Mouse (Mus musculus): ENCODE measurements at regions not wholly inside any gene's neighbourhood (a gene's known extent, or its start where the extent isn't known, plus 50 kb on each side); places are given as distances from the start of the nearest gene placed in this dataset.

DNA sequence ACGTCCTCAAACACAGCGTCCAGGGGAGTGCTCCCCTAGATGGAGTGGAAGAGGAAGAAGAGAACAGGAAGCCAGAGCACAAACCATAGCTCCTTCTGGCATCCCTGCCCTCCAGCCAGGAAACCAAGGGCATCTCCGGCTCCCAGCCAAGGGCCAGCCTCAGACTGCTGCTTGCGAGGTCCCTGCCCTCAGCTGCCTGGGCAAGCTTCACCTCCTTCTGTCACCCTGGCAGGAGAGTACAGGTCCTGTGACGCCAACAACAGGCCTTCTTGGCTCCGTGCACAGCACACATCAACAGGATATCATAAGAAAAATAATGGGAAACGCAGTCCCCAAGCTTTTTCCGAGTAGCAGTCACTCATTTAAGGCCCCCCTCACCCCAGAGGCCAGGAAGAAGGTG, 212.9 kb upstream of the Mocs1 start:
- no peak for DNase-seq (ENCODE audit: low spot score in 2 of 2)

- no peak for DNase-seq (ENCODE audit: low spot score in 2 of 2)
Observed at GRCm38 (mm10) chr17:49219512-49220197, 208.5 kb upstream of the Mocs1 start.

DNA sequence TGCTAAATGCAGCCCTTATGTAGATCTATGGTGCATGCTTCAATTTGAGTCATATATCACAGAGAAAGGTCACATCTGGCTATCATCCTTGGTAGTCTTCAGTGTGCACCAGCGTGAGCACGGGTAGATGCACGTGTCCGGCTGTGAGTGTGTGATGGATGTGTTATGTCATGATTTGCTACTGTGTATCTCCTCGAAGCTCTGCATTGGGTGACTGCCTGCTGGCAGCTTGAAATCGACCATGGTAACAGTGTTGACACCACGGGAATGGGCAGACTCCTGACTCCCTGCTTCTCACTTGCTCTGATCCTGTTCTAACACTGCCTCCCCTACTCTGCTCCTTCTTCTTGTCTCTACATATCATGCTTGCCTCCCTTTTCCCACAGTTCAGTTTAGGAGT, 204.9 kb upstream of the Mocs1 start:
- no peak for DNase-seq (ENCODE audit: low spot score in 2 of 2)

- no peak for DNase-seq (ENCODE audit: low spot score in 2 of 2)
Observed at GRCm38 (mm10) chr17:49223651-49224050, 204.5 kb upstream of the Mocs1 start.

DNA sequence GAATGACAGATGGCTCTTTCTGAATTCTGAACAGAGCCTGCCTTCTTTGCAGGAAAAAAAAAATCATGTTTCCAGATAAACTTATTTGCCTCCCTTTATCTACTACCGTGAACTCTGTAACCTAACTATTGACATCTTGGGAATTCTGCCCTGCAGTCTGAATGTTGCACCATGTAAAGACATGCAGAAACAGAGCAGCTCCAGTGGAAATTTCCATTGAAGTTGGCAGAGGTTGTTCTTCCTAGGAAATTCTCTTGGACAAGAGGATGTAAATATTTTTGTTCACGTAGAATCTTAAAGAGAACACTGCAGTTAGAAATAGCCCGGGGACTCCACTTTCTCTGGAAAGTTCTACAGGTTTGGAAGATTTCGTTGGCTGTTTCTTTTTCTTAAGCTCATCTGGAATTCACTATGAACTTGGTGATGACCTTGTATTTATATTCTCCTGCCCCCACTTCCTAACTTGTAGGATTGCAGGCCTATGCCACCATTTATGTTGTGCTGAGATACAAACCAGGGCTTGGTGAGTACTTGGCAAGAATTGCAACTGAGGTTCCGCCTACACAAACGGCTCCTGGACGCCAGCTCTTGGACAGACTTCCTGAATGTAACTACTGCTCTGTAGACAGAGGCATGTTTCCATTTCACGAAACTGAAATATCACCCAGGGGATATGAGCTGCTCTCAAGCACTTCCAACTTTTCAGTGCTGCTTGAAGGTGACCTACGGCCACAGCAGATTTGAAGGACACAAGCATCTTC, 202.7 kb upstream of the Mocs1 start:
- no peak for DNase-seq (ENCODE audit: low spot score in 2 of 2)

DNA sequence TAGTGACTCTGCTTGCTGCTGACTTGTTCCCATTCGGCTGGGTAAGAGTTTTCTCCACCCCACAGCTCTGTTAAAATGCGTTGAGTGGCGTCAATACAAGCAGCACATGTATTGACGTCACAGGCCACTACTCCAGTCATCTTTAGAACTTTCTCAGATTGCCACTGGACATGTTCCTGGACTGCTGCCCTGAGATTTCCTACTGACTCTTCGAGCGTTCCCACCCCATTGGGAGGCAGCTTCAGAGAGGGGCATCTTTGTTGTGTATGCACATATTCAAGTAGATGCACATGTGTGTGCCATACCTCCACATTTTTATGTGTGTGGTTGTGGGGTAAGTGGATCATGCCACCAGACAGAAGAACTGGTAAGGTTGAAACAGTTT, 202.2 kb upstream of the Mocs1 start:
- no peak for DNase-seq (ENCODE audit: low spot score in 2 of 2)

- DNase-seq (ENCODE audit: low spot score in 2 of 2), result no peak
Observed at GRCm38 (mm10) chr17:49231287-49231686, 196.9 kb upstream of the Mocs1 start.

GRCm38 (mm10) chr17:49240097-49240496, 188.1 kb upstream of the Mocs1 start:
- DNase-seq (ENCODE audit: low spot score in 2 of 2), result no peak

DNA sequence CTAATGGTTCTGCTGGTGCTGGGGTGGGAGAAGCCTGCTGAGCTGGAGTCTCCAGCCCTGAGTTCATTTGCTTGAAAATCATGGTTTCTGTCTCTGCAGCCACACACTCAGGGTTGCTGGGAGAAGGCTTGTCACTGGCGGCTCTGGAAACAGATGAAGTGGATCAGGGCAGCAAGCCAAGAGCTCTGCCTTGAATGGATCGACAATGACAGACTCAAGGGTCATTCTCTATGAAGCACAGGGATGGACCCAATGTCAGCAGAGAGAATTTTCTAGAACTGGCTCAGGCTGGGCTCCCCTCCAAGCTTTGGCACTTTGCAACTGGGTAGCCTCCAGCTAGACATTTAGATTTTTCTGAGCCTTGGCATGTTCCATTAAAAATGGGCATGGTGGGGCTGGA, 184.7 kb upstream of the Mocs1 start:
- DNase-seq (ENCODE audit: low spot score in 2 of 2), result no peak

DNA sequence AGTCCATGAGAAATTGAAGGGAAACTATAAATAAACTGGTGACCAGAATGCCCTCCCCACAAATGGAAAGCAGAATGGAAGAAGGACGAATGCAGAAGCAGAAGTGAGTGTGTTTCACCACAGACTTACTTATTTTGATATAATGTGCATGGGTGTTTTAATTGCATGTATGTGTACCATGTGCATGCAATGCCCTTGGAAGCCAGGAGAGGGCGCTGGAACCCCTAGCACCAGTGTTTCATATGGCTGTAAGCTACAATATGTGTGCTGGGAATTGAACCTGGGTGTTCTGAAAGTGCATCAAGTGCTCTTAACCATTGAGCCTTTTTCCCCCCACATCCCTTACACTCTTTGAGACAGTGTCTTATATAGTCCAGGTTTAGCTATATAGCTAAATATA, 183.1 kb upstream of the Mocs1 start:
- DNase-seq (ENCODE audit: low spot score in 2 of 2), result no peak

DNA sequence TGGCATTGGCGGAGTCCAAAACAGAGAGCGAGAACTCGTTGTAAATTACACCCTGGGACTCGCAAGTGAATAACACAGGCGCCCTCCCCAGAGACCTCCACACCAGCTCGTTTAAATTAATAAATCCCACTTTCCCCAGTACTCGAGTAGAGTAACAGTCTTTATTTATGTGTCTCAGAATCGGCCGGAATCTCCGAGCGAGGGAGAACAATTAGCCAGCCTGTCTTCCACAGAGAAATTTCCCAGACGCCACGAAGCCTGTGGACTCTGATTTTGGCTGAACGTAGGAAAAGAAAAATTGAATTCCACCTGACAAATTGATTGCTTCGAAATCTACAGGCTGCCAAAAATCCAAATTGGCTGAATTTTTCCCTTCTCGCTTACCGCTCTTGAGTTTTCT, 180.9 kb upstream of the Mocs1 start:
- DNase-seq (ENCODE audit: low spot score in 2 of 2), result no peak

DNA sequence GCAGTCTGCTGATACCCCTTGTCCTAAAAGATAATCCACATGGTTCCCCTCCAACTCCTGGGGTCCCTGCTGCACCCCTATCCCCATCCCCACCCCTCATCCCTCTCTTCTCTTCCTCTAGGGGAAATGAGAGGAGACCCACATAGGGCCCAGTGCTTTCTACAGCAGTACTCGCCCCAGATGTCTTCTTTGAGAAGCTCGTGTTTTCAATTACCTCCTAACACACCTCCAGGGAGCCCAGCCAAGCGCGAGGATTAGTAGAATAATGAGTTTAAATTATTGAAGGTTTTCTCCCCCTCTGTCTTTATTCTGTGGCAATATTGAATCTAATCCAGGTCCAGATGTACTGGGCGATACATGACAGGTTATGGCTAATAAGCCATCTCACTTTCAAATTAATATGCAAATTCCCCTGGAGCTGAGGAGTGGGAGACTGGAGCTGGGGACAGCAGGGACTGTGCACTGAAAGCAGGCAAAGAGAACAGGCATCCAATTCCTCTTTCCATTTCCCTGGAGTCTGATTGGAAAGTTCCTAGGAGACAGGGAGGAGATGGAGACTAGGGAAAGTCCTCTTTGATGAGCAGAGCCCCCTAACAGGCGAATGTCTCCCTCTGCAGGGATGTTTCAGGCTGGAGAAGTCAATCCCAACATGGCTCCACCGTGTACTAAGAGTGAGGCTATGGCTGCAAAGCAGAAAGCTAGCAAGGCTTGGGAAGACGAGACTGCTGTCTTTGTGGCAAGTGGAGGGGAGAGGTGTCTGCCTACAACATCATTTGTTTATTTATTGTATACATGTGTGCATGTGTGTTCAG, 177.2 kb upstream of the Mocs1 start:
- no peak for DNase-seq (ENCODE audit: low spot score in 2 of 2)

DNA sequence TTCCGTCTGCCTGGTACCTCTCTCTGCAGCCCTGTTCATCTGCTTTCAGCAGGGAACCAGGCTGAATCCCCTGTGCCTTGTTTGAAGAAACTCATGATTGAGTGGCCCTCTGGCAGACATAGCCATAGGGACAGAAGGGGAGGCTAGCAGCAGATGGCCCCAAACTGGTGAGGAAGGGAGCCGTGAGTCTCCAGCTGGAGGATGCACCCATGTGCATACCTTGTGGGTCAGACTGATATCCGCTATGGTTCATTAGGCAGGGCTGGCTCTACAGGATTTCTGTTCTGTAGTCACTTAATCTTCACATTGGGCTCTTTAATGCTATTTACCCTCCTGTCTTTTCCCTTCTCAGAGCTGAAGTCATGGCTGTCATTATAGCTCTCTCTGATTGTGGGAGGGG, 175.9 kb upstream of the Mocs1 start:
- no peak for DNase-seq (ENCODE audit: low spot score in 2 of 2)

DNA sequence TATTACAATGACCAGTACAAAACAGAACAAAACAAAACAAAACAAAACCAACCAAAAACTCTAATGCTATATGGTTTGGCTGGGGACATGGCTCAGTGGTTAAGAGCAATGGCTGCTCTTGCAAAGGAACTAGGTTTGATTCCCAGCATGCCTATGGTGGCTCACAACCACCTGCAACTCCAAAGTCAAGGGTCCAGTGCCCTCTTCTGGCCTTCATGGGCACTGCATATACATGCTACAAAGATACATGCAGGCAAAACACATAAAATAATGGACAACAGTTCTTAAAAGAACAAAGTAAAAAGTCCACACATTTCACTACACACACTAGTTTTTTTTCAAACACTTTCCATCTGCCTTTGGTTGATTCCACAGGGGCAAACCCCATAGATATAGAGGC, 169.7 kb upstream of the Mocs1 start:
- DNase-seq (ENCODE audit: low spot score in 2 of 2), result no peak

DNA sequence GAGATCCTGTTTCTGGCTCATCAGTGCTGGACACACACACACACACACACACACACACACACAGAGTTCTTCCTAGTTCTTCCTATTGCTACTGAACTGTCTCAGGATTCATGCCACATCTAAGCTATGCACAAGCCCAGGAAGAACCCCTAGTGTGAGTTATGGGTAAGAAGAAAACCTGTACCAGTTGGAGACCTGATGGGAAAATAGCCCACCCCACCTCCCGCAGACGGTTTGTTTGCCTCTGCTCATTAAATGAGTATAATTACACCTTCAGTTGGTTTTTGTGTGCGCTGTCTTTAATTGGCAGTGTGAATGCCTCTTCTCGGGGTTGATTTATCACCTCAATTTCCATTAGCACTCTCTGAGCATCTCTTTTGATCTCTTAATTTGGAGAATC, 165.8 kb upstream of the Mocs1 start:
- DNase-seq (ENCODE audit: low spot score in 2 of 2), result no peak

DNA sequence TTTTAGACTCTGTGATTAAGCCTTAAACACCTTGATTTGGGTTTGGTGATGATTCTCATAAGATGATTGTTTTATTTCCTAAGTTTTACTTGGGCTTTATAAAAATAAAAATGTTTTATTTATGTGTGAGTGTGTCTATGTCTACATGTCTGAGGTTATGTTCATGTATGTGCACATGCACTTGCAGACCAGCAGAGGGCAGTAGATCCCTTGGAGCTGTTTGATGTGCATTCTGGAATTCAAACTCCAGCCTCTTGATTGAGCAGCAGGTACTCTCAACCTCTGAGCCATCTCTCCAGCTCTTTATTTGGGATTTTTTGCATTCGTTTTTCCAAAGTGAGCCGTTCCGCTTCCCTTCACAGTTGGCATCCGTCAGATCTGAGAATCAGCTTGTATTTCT, 161.8 kb upstream of the Mocs1 start:
- no peak for DNase-seq (ENCODE audit: low spot score in 2 of 2)

GRCm38 (mm10) chr17:49269943-49270342, 158.2 kb upstream of the Mocs1 start:
- DNase-seq (ENCODE audit: low spot score in 2 of 2), result no peak

- DNase-seq (ENCODE audit: low spot score in 2 of 2), result no peak
Observed at GRCm38 (mm10) chr17:49272661-49273448, 155.3 kb upstream of the Mocs1 start.

DNA sequence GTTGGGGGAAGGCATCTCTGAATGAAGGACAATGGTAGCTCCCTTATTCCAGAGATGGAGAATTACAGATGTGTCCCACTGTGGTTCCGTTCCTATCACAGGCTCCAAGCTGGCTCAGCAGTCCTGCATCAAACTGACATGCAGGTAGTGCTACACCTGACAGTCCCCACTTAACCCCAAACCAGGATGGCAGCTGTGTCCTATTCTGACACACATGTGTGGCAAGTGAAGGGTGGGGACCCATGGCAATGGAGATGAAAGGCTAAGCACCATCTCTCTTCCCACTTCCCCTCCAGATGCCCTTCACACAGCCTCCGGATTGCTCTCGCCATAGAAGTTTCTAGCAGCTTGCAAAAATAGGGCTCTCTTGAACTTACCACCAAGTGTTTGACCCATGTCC, 153.2 kb upstream of the Mocs1 start:
- DNase-seq (ENCODE audit: low spot score in 2 of 2), result no peak

GRCm38 (mm10) chr17:49275421-49275820, 152.7 kb upstream of the Mocs1 start:
- no peak for DNase-seq (ENCODE audit: low spot score in 2 of 2)

DNA sequence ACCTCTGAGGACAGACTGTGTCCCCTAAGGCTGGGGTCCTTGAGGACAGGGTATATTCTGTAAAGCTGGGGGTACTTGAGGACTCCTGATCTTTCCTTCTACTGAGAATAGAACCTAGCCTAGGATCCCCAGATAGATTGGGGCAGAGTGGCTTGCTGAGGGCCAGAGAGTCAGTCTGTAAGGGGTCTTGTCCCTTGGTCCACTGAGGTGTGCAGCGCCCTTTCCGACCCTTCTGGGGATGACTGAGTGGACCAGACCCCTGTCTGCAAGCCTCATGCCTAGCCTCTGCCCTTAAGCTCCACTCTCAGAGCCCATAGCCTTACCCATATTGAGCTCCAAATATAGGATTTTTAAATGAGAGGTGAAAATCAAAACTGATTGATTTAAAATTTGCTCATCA, 152.2 kb upstream of the Mocs1 start:
- no peak for DNase-seq (ENCODE audit: low spot score in 2 of 2)

GRCm38 (mm10) chr17:49278541-49278940, 149.6 kb upstream of the Mocs1 start:
- no peak for DNase-seq (ENCODE audit: low spot score in 2 of 2)

Data from natural killer cell, adult 2 months (primary cell).